Mouse (Mus musculus) kidney, embryonic 16.5 days (tissue): ENCODE measurements around the gene Smg6. TPM values are rescaled to one million over a fixed set of nuclear protein-coding genes. Genes with fewer than 3 reads are reported as not detected.
A peak's percentile ranks its signal among the peaks of the same experiment; 100 is the strongest.

Experiments used
- ATAC-seq: fragments of 200-750 bp; cut with Nextera tagmentation; 2 replicates; pipeline ENCODE4 v1.8.0; 2017; ENCODE audit warnings: moderate TSS enrichment; ENCODE audit not compliant: low FRiP score, low TSS enrichment
- H3K27ac ChIP-seq: fragments of 300-500 bp; sonication (generic); 2 replicates; pipeline ENCODE4 v1.5.1; 2014; ENCODE audit warnings: low read length
- H3K27me3 ChIP-seq: fragments of 300-500 bp; sonication (generic); 2 replicates; pipeline ENCODE4 v1.6.1; 2014; ENCODE audit warnings: low read length, control low read depth, mixed read lengths; ENCODE audit not compliant: insufficient read depth
- H3K36me3 ChIP-seq: fragments of 300-500 bp; sonication (generic); 2 replicates; pipeline ENCODE4 v1.6.1; 2014; ENCODE audit warnings: low read length, control low read depth, mixed read lengths; ENCODE audit not compliant: insufficient read depth
- H3K4me1 ChIP-seq: fragments of 300-500 bp; sonication (generic); 2 replicates; pipeline ENCODE4 v1.6.1; 2014; ENCODE audit warnings: low read length, control low read depth, mixed read lengths; ENCODE audit not compliant: insufficient read depth
- H3K4me2 ChIP-seq: fragments of 300-500 bp; sonication (generic); replicated peaks from 2 replicates; pipeline ENCODE4 v1.6.1; 2014; ENCODE audit warnings: low read depth, low read length
- H3K4me3 ChIP-seq: fragments of 300-500 bp; sonication (generic); 2 replicates; pipeline ENCODE4 v1.5.1; 2014; ENCODE audit warnings: mild to moderate bottlenecking, low read length
- H3K9ac ChIP-seq: fragments of 300-500 bp; sonication (generic); replicated peaks from 2 replicates; pipeline ENCODE4 v1.6.1; 2014; ENCODE audit warnings: low read length
- H3K9me3 ChIP-seq: fragments of 300-500 bp; sonication (generic); 2 replicates; pipeline ENCODE4 v1.6.1; 2016; ENCODE audit warnings: low read length, control low read depth
- WGBS: fragments of 180-500 bp; shearing (Covaris S2); extraction: QIAGEN DNeasy Blood & Tissue Kit; methylation state at CpG from one replicate; pipeline ENCODE4 v1.1.7; 2014; 5-methylcytosine and 5-hydroxymethylcytosine counted together
- polyA plus RNA-seq: library from polyadenylated mRNA; unstranded; fragments of >200 nt; fragmentation: Nextera tagmentation; extraction: Ambion mirVana; gene quantifications from 2 replicates; pipeline ENCODE4 v1.2.1, GENCODE M21; 2015

Smg6 gene
- polyA plus RNA-seq: 17.9 and 20.5 TPM in 2 replicates

- Histone ChIP-seq H3K27ac (peak within 1 kb of the TSS; percentile 99), H3K27me3 (no peaks in the 10 kb centered on the region), H3K9me3 (no peaks in the 10 kb centered on the region), H3K4me3 (peak within 1 kb of the TSS; percentile 97), H3K36me3 (peaks cover 10% of the 10 kb centered on the region), H3K4me1 (peaks cover 27% of the 10 kb centered on the region), H3K9ac (peak within 1 kb of the TSS; percentile 96), H3K4me2 (peak within 1 kb of the TSS; percentile 72)
- peak; percentile 97 for ATAC-seq
- WGBS: under 1% methylated on average over 74 of the region's 88 CpGs
These were observed at the start of gene Smg6, which contains the start of gene Srr for GRCm38 (mm10) chr11:74925577-74926387. Smg6 (plus strand) TSS chr11:74925823. Srr (minus strand) TSS chr11:74925948.

GRCm38 (mm10) chr11:74876801-74877200, 48.8 kb upstream of the Smg6 start:
- Histone ChIP-seq H3K9me3 (no peaks in the 10 kb centered on the region), H3K27ac (no peak overlapping the region), H3K27me3 (no peaks in the 10 kb centered on the region), H3K36me3 (no peaks in the 10 kb centered on the region), H3K4me1 (peaks cover 17% of the 10 kb centered on the region), H3K4me3 (no peak overlapping the region), H3K4me2 (peak overlapping the region; percentile 28; the same call in 1 of the 2 replicates), H3K9ac (no peak overlapping the region)
- ATAC-seq: peak; percentile 76; the same call in 1 of the 2 replicates
- 8% methylated on average over 9 of the region's 9 CpGs for WGBS

- no peak for ATAC-seq
- 84% methylated on average over 9 of the region's 9 CpGs for WGBS
- Histone ChIP-seq H3K4me2 (no peak overlapping the region), H3K4me3 (no peak overlapping the region), H3K9ac (no peak overlapping the region), H3K27me3 (no peaks in the 10 kb centered on the region), H3K36me3 (peaks cover 3% of the 10 kb centered on the region; the same call in 1 of the 2 replicates), H3K4me1 (peaks cover 8% of the 10 kb centered on the region; the same call in 1 of the 2 replicates), H3K9me3 (no peaks in the 10 kb centered on the region), H3K27ac (no peak overlapping the region)
These were observed 44.6 kb upstream of the Smg6 start for GRCm38 (mm10) chr11:74880999-74881398.

DNA sequence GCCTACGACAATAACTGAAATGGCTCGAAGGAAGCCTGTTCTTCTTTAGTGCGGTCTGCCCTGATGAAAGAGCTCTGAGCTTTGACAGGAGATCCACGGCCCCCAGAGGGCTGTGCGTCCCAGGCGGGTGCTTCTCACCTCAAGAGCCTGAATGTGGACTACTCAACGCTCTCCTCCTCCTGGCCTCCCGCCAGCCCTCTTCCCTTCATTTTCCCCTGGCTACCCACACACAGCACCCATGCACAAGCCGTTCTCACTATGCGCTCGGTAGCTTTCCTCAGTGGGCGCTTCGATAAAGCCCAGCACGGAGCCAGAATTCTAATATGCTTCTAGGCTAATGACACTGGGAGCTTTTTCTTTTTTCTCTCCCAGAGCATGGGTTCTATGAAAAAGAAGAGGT, 43.6 kb upstream of the Smg6 start:
- no peak overlapping the region for H3K9ac ChIP-seq
- no peak overlapping the region for H3K27ac ChIP-seq
- peaks cover 3% of the 10 kb centered on the region; the same call in 1 of the 2 replicates for H3K4me1 ChIP-seq
- no peaks in the 10 kb centered on the region for H3K27me3 ChIP-seq
- H3K4me3 ChIP-seq: no peak overlapping the region
- peaks cover 3% of the 10 kb centered on the region; the same call in 1 of the 2 replicates for H3K36me3 ChIP-seq
- no peaks in the 10 kb centered on the region for H3K9me3 ChIP-seq
- 79% methylated on average over 14 of the region's 14 CpGs for WGBS
- no peak for ATAC-seq
- H3K4me2 ChIP-seq: no peak overlapping the region

DNA sequence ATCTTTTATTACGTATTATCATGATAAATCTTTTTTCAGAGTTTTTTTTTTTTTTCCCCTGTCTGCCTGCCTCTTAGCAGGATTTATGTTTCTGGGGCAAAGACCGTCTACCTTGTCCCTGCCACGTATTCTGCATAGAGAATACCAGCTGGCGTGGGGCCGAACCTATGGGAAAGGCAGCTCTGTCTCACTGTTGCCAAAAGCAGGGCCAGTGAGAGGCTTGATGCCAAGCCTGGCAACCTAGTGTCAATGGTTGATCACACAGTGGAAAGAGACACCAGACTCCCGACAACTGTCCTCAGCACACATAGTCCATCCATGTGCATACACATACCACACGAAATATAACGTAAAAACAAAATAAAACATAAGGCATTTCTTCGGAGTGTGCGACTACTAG, 42.5 kb upstream of the Smg6 start:
- ATAC-seq: no peak

GRCm38 (mm10) chr11:74894619-74895018, 31.0 kb upstream of the Smg6 start:
- H3K9me3 ChIP-seq: no peaks in the 10 kb centered on the region
- no peak for ATAC-seq
- H3K4me2 ChIP-seq: no peak overlapping the region
- H3K27me3 ChIP-seq: no peaks in the 10 kb centered on the region
- peaks cover 13% of the 10 kb centered on the region; the same call in 1 of the 2 replicates for H3K4me1 ChIP-seq
- H3K36me3 ChIP-seq: peaks cover 3% of the 10 kb centered on the region; the same call in 1 of the 2 replicates
- 0 out of 2 replicates have a peak overlapping the region, but pooled peaks have one; percentile 22 for H3K9ac ChIP-seq
- no peak overlapping the region for H3K4me3 ChIP-seq
- 85% methylated on average over 4 of the region's 4 CpGs for WGBS
- H3K27ac ChIP-seq: no peak overlapping the region

More for the DNA sequence above, 42.5 kb upstream of the Smg6 start:
- Histone ChIP-seq H3K27ac (no peak overlapping the region), H3K4me2 (no peak overlapping the region), H3K9me3 (no peaks in the 10 kb centered on the region), H3K4me1 (no peaks in the 10 kb centered on the region), H3K27me3 (no peaks in the 10 kb centered on the region), H3K9ac (no peak overlapping the region), H3K36me3 (peaks cover 3% of the 10 kb centered on the region; the same call in 1 of the 2 replicates), H3K4me3 (no peak overlapping the region)
- 93% methylated on average over 10 of the region's 10 CpGs for WGBS

- peak overlapping the region; percentile 88 for H3K9ac ChIP-seq
- WGBS: 1% methylated on average over 48 of the region's 55 CpGs
- H3K4me2 ChIP-seq: peak overlapping the region; percentile 95
- no peaks in the 10 kb centered on the region for H3K9me3 ChIP-seq
- no peaks in the 10 kb centered on the region for H3K27me3 ChIP-seq
- peak; percentile 72 for ATAC-seq
- peak overlapping the region; percentile 90 for H3K27ac ChIP-seq
- H3K4me1 ChIP-seq: peaks cover 27% of the 10 kb centered on the region
- peak overlapping the region; percentile 67 for H3K4me3 ChIP-seq
- peaks cover 19% of the 10 kb centered on the region for H3K36me3 ChIP-seq
These were observed 29.4 kb upstream of the Smg6 start for GRCm38 (mm10) chr11:74895980-74896900.

GRCm38 (mm10) chr11:74896901-74897677, 28.5 kb upstream of the Smg6 start, which contains the start of gene Sgsm2:
Sgsm2 (minus strand) TSS chr11:74897060.
- peak within 1 kb of the TSS; percentile 90 for H3K27ac ChIP-seq
- peak; percentile 75 for ATAC-seq
- no peaks in the 10 kb centered on the region for H3K27me3 ChIP-seq
- H3K9ac ChIP-seq: peak within 1 kb of the TSS; percentile 88
- WGBS: under 1% methylated on average over 52 of the region's 74 CpGs
- peaks cover 27% of the 10 kb centered on the region for H3K4me1 ChIP-seq
- H3K9me3 ChIP-seq: no peaks in the 10 kb centered on the region
- H3K4me3 ChIP-seq: peak within 1 kb of the TSS; percentile 67
- H3K36me3 ChIP-seq: peaks cover 27% of the 10 kb centered on the region
- H3K4me2 ChIP-seq: peak within 1 kb of the TSS; percentile 95
